Mouse (Mus musculus) skeletal muscle tissue, adult 2 months (tissue): ENCODE measurements around the gene Olfr1362.

Experiments
- DNase-seq: peaks from one replicate; pipeline ENCODE4 v3.0.0-alpha.2; 2012; ENCODE audit warnings: low read depth, low spot score

The Olfr1362 gene

GRCm38 (mm10) chr13:21613922-21614321 lies at the start of gene Olfr1362:
Gene Olfr1362, minus strand, starts transcription at chr13:21614022.
- DNase-seq = no peak

GRCm38 (mm10) chr13:21663286-21663685 lies 49.5 kb upstream of the Olfr1362 start, which contains the start of gene Olfr1361:
Gene Olfr1361, minus strand, starts transcription at chr13:21663386.
- no peak for DNase-seq

GRCm38 (mm10) chr13:21642418-21642817 lies 28.6 kb upstream of the Olfr1362 start, which contains the start of gene Olfr11:
Gene Olfr11, minus strand, starts transcription at chr13:21642518.
- DNase-seq = no peak

GRCm38 (mm10) chr13:21591618-21592017 lies 22.2 kb downstream of the Olfr1362 start:
- no peak for DNase-seq

- DNase-seq = no peak
These were observed 32.2 kb downstream of the Olfr1362 start, which contains the start of gene Olfr1364 for GRCm38 (mm10) chr13:21581659-21582058. Gene Olfr1364, minus strand, starts transcription at chr13:21581759.
